Mouse (Mus musculus) heart, postnatal 10 days (tissue): ENCODE results near the gene Hnrnpu. TPM values are rescaled to one million over a fixed set of nuclear protein-coding genes. Genes with fewer than 3 reads are reported as not detected.
A peak's percentile ranks its signal among the peaks of the same experiment; 100 is the strongest.
"Not testable (repeated sequence)": the region's sequence is repeated elsewhere in the genome, so short reads cannot be mapped to it uniquely, and the experiment has no call there.

Experiments used
- DNase-seq, 2 experiments: peaks; one replicate each; pipeline ENCODE4 v3.0.0; 2021
- intact Hi-C: fragments of 180-260 bp; cut with DNase I; formaldehyde crosslinking; loops from one replicate; pipeline ENCODE4 v1.15.1; 2025
- total RNA-seq, 2 experiments: library from RNA; stranded (reverse); gene quantifications; 2 replicates each; pipeline ENCODE4 v1.2.3; 2021

The Hnrnpu gene
- total RNA-seq, 2 experiments from 2014 or later, result 258 to 270 TPM

DNA sequence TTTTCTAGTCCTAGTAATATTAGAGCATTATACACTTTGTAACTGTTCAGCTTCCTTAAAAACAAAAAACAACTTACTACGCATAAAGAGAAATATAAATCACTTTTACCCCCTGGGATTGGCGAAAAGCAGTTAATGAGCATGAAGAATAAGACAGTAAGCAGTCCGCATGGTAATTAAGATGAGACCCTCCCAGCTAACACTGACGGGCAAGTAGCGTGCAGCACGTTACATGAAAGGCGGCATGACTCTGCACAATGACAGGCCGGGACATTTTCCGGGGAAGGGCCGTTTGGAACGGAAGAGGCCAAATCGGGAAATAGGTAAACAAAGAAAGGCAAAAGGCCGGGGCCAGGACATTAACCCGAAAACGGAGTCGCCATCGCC is 19.6 kb downstream of the Hnrnpu start:
- intact Hi-C loops, result loop anchor here (1.0 to 2.0 kb wide), 2 partner anchors 51 to 88 kb away; partner anchors contain the start of gene Efcab2
- DNase-seq, result no peak

DNA sequence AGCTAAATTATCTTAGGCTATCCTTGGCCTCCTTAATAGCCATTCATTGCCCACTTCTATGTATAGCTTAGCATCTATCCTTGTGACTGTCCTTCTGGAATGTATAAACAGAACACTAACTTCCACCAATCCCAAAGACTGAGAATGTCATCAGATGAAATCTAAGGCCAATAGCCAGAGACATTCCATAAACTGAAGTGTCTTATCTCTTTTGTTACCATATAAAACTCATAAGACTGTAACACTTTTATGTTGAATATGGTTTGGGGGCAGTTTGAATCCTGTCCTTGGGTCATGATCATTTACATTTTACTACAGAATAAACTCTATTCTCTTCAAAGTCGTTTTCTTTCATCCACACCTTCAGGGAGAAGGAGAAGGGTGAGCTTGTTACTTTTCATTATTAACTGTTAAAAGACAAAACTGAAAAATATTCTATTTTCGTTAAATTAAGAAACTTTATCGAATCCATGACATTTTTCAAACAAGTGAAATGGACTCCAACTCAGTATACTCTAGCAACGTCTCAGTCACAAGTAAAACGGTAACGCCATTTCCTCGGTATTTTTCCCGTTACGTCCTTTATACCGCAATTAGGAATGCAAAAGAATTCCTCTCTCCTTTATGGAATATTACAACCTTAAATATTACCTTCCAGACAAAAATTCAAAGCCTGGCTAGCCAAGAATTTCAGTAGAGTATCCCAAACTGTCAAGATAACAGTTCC is 20.2 kb downstream of the Hnrnpu start:
- DNase-seq, result no peak
- intact Hi-C loops, result loop anchor here (1.0 to 2.0 kb wide), 2 partner anchors 51 to 89 kb away; partner anchors contain the start of gene Efcab2

DNA sequence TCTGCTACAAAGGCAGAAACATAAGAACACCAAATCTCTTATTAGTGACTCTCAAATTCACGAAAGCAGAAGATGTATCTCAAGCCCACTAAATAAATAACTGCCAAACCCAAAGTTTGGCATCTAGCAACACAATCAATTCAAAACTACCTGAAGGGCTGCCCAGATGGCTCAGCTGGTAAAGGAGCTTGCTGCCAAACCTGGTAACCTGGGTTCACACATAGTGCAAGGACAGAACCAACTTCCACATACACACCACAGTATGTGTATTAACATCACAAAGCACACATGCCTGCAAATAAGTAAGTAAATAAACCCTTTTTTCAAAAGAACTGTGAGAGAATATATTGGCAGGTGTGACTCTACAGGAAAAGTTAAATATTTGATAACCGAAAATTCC is 23.4 kb downstream of the Hnrnpu start:
- DNase-seq, result no peak
- intact Hi-C loops, result no loop called here

DNA sequence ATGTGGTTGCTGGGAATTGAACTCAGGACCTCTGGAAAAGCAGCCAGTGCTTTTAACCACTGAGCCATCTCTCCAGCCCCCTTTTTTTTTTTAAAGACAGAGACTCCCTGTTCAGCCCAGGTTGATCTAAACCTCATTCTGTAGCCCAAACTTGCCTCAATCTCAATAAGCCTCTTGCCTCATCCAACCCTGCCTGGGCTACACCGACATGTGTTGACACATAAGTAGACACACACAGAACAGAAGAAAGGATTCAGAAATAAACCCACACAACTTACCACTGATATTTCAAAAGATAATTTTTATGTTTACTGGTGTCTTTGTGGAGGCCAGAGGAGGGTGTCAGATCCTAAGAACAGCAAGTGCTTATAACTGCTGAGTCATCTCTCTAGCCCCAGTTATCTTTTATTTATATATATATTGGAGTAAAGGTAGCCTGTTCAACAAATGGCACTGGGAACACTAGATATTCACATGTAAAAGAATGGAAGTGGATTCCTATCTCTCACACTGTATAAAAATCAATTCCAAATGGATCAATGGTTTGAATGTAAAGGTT is 24.5 kb downstream of the Hnrnpu start:
- intact Hi-C loops, result no loop called here
- DNase-seq, result no peak

DNA sequence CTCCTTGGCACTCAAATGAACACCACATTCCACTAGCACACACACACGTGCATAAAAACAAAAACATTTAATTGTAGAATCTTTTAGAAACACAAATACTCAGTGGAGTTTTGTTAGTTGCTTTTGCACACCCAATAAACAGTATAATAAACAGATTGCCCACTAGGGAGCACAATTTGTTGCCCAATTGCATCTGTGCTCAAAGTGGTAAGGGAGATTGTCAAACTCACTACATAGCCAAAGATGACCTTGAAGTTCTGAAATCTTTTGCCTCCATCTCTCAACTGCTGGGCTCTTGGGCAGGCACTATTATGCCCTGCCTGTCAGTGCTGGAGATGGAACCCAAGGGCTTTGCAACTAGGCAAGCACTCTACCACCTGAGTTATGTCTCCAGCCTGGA is 27.5 kb downstream of the Hnrnpu start:
- peak in 1 of 2 experiments; percentile 37 for DNase-seq
- intact Hi-C loops, result loop anchor here (2.0 kb wide), 1 partner anchor 139 kb away; no protein-coding TSS in a partner anchor

DNA sequence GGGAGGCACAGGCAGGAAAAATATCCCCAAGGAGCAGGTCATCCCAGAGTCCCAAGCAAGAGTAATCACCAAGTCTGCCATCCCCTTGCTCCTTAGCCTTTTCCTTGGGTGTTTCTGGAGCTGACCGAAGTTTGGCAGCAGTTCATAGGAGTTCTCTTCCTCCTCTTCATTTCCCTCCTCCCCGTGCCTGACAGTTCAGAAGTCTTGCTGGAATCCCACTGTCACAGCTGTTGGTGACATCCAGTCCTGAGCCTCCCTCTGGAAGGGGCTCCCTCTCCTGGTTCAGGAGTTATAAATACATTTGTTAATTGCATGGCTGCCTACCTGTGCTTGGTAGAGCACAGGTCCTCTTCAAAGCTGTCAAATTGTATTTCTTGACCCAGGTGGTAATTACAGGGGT is 28.1 kb downstream of the Hnrnpu start:
- no peak for DNase-seq
- intact Hi-C loops, result loop anchor here (10.0 kb wide), 2 partner anchors 125 to 365 kb away; partner anchors contain the start of gene Desi2

DNA sequence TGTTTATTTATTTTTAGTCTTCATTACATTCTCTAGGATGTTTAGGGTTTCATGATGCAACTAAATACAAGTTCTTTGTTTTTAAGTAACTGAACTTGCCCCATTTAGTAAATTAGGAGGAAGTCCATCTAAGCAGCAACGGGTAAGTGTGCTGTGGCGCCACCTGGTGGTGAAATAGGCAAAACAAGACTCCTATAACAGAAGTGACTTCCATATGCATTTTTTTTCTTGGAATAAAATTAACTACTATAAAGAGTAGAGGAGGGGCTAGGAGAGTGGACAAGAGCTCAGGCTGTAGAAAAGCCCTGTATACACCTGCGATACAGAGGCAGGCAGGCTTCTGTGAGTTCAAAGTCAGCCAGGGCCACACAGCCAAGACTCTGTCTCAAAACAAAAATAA is 34.2 kb downstream of the Hnrnpu start:
- peak; percentile 72 to 85 for DNase-seq
- intact Hi-C loops, result loop anchor here (2.0 to 10.0 kb wide), 3 partner anchors 119 to 359 kb away; partner anchors contain the start of gene Desi2

DNA sequence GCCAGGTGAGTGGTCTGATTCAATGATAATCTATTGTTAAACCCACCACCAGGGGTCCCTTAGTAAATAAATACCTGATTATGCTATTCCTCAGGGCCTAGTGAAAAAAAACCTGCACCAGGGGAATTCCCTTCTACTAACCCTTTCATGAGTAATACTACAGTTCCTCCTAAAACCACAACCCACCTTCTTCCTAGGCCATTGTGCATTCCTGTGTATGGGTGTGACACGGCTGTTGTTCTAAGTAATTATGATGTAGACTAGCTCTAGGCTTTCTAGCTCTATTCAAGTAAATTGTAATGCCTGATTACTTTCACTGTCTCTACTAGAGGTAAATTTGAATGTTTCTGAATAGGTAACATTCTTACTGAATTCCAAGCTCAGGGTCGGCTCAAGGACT is 36.3 kb downstream of the Hnrnpu start:
- intact Hi-C loops, result loop anchor here (10.0 kb wide), 2 partner anchors 116 to 356 kb away; partner anchors contain the start of gene Desi2

DNA sequence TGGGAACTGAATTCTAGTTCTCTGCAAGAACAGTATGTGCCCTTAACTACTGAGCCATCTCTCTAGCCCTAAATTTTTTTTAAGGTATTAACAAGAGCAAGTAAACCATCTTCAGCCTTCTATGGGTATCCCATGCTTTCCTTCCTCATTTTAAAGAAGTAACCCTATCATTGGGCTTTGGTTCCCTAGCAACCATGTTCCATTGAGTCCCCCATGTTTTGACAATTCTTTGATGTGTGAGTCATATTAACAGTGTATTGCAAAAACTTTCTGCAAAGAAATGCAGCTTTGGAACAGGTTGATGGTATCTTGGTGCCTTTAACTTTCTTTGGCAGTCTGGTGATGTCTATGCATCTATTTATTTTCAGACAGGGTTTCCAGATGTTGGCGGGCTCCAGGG is 43.5 kb downstream of the Hnrnpu start:
- intact Hi-C loops, result no loop called here
- DNase-seq, result no peak

More for the DNA sequence above, 36.3 kb downstream of the Hnrnpu start:
- not testable (repeated sequence) for DNase-seq

DNA sequence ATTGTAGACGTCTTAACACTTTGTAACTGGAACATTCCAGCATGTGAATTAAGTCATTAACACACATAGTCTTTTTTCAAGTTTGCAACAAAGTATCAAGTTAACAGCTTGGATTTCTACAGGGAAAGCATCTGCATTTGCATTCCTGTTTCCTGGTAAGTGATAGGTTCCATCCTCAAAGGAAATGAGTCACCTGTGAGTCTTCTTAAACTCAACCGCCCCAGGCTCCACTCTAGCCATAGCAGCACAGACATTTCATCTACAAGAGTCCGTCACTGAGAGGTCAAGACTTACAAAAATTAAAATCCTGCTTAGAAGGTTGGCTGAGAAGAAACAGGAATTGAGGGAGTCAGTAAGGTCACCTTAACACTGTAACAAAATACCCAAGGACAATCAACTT is 45.9 kb downstream of the Hnrnpu start:
- intact Hi-C loops, result no loop called here
- no peak for DNase-seq

DNA sequence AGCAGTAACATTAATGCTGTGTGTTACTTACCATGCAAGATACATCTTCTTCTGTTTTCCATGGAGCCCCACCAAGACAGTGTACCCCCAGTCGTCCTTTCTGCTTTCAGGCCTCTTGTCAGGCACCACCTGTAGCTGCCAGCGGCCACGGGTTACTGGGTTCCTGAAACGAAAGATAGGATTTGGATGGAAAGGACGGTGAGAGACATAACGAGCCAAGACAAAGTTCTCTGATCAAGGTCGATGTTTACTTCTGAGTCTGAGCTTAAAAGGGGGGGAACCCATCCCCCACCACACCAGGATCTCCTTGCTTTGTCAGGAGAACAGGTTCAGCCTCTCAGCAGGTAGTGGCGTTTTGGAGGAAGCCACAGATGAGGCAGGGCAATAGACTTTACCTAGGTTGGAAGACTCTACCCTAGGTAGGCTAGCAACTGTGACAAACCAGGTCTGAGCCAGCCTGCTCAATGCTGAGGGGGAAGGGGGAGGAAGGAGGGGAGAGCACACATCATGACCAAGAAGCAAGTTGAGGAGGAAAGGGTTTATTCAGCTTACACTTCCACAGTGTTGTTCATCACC is 49.9 kb downstream of the Hnrnpu start:
- intact Hi-C loops, result no loop called here
- no peak for DNase-seq

DNA sequence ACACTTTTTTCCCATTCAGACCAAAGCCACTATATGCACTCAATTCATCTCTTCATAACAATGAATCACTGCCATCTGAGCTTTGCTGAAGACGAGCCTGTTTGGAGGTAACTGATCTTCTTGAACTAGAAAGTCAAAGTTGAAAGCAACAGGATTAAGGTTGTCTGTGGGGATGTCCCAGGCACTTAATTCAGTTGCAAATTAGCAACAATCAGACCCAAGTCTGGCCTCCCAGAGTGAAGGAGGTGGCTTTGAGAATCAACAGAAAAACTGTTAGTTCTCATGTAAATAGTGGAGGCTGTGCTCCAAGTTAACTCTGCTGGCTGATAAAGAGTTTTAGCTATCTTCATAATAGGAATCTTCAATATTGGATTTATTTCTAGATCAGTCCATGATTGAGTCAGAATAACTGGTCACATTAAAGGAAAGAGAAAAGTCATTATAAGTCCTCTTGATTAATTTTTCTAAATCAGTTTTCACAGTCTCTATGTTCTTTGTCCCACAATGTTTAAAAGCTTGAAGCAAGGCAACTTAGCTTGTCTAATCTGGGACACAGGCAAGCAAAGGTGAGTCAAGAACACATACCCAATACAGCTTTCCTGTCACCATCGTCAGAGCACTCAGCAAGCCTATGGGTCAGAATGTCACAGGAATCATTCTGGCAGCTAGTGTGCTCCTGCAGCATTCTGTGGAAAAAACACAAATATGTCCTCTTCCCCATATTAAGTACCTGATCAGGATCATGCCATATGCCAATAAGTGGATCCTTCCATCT is 53.5 kb downstream of the Hnrnpu start:
- intact Hi-C loops, result no loop called here
- DNase-seq, result no peak

DNA sequence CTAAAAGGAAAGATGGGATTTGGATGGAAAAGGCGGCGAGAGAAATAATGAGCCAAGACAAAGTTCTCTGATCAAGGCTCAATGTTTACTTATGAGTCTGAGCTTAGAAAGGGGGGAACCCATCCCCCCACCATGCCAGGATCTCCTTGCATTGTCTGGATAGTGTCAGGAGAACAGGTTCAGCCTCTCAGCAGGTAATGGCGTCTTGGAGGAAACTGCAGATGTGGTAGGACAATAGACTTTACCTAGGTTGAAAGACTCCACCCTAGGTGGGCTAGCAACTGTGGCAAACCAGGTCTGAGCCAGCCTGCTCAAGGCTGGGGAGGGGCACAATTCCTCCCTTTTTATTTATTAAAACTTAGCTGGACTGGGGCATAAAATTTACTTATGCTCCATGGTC is 54.3 kb downstream of the Hnrnpu start:
- DNase-seq, intact Hi-C loops: not testable (repeated sequence)

DNA sequence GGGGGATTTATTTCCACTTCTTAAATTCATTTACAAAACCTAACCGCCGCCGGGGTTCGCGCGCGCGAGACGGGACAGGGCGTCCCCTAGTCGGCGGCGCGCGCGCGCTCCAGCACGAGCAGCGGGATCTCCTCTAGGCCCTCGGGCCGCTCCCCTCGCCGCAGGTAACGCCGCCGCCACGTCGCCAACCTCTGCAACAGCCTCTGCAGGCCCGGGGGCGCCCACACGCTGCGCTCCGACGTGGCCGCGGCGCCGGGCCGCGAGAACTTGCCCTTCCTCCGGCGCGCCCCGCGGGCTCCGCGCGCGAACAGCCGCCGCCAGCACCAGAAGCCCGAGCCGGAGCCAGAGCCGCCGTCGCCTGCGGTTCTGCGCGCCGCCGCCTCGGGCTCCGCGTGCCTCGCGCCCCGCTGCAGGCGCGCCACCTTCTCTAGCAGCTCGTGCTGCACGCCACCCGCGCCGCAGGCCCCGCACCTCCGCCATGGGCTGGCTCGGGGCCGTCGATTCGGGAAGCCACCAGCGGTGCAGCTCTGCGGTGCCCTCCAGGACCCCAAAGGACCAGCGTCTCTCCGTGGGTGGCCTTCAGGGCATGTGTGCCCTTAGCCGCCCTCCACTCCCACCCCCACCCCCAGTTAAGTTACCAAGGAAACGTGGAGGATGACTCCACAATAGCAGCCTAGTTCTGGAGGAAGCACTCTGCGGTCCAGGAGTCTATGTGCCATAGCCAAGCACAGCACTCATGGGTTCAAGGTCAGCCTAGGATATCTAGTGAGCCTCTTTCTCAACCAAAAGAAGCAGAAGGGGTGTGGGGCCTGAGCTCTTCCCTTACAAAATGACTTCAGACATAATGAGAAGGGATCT is 61.3 kb downstream of the Hnrnpu start:
- peak; percentile 75 to 76 for DNase-seq
- intact Hi-C loops, result no loop called here

DNA sequence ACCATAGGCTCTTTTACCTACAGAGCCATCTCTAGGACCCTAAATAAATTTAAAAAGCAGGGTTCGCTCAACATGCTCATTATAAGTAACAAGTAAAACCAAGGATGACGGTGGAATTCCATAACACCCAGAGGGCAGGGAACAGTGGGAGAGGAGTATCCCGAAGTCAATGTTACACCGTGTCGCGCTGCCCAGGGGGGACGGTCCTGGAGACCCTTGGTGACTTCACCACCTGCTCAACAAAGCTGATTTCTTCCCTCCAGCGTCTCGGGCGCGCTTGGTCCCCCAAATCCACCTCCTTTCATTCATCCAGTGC is 61.9 kb downstream of the Hnrnpu start:
- DNase-seq, result no peak
- intact Hi-C loops, result no loop called here

DNA sequence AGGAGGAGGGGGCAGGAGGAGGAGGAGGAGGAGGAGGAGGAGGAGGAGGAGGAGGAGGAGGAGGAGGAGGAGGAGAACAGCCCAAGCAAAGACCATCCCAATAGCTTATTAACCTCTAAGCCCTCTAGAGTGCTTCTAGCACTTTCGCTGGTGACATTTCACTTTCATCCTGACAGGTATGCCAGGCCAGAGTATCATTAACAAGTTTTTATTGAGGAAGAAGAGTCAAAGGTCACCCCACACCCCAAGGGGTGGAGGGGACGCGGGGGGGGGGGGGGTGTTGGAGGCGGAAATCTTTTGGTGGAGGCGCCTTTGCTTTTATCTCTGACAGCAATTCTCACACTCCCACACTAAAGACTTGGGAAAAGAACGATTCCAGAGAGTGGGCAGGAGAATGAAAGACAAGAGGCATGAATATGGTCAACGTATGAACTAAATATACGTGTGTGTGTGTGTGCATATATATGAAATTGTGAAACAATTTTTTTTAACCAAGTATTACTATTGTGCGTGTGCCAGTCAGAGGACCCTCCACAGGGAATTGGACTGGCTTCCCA is 62.3 kb downstream of the Hnrnpu start:
- intact Hi-C loops, result no loop called here
- DNase-seq, result no peak
